Mouse (Mus musculus) heart, adult 10 weeks (tissue): ENCODE results near the gene Urod. TPM values are rescaled to one million over a fixed set of nuclear protein-coding genes. Genes with fewer than 3 reads are reported as not detected.

Experiments used
- polyA plus RNA-seq: library from polyadenylated mRNA; stranded (reverse); fragments of 350-450 nt; fragmentation: Illumina TruSeq; extraction: RNeasy Lipid Tissue Mini Kit (QIAGEN cat#74804); gene quantifications from one replicate; pipeline ENCODE4 v1.2.3, GENCODE M21; 2014; ENCODE audit warnings: low read depth, low replicate concordance

Gene Urod
- polyA plus RNA-seq, result 104 TPM

DNA sequence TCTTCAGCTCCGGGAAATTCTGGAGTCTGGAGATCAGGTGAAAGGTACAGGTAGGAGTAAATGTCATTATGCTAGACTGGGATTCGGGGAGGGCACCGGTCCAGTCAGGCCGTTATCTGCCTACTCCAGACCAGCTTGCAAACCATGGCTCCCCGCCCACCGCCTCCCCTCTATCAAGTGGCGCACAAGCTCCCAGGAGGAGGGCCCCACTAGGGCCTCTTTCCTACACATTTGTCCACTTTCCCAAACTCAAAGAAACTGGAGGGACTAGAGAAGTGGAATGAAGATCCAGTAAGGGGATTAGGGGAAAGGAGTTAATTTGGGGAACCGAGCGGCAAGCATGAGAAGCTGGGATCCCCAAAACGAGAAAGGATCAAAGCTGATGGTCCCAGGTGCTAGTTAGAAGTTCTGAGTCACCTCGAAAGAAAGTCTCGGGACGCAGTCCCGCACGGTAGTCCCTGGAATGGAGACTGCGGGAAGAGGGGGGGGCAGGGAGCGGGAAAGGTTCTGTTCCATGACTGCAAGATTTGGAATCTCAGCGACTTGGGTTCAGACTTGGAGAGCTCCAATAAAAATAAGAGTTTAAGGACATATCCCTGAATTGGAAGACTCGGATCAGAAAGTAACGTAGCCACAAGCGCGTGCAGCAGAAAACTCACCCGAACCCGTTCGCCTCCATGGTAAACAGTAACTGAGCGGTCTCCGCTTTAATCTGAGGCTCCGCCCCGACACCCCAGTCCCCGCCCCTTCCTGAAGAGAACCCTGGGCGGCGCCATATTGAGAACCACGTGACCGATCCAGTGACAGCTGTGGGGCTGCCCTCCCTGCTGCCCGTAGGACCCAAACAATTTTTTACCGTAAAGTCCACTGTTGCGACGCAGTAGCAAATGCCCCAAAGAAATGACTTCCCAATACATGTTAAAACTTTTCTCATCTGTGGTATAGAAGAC, at the start of gene Urod:
Gene Urod (minus strand): TSS at position 742 of the 950 bp plus-strand sequence.

DNA sequence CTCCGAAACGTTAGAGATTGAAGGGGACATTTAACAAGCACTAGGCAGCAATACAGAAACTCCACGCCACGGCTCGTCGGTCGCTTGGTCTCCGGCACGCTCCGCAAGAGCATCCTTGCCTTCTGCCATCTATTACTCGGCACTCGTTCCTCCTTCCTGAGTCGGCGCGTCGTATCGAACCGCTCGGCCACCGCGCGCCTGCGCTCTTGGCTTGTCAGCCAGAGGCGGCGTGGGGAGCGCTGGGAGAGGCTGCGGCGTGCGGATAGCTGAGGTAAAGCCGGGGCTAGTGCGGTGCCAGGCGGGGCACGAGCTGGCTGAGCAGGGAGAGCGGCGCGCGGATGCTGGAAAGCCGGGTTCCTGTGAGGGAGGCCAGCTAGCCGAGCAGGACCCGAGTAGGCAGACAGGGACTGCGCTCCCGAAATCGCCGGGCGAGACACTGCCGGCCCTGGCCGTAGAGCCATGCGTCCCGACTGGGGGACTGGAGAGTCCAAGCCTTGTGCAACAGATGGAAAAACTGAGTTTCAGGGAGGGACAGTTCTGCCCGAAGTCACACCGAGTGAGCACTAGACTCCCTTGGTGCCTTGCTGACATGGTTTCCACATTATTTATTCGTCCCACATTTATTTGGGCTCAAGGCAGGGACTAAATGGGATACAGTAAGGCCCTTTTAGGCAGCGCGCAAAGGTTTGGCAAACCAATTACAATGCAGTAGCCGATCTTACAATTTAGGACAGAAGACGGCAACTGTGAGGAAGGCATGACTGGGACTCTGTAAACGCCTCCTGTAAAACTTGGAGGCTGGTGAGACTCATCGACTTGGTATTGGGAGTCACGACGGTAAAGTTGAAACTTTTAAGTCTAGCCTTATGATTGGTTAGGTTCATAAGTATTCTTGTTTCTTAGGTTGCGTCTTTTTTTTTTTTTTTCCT, 25.3 kb upstream of the Urod start, which contains the start of gene Eif2b3:
Gene Eif2b3 (plus strand): TSS at position 197 of the 929 bp plus-strand sequence.

DNA sequence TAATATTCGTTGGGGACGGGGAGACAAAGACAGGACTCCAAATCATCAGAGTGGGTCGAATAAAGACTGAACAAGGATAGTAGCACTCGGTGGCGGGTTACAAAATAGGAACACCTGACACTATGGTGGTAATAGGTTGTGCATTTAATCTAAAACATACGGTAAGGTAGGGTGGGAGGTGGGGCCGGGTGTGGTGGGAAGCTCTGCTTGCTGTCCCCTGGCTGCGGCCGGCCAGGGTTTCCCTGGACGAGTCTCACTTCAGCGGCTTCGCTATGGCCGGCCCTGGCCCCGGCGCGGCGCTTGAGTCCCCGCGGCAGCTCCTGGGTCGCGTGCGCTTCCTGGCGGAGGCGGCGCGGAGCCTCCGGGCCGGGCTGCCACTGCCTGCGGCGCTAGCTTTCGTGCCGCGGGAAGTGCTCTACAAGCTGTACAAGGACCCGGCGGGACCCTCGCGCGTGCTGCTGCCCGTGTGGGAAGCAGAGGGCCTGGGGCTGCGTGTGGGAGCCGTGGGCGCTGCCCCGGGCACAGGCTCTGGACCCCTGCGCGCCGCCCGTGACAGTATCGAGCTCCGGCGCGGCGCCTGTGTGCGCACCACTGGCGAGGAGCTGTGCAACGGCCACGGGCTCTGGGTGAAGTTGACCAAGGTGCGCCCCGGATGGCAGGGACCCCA, 1.1 kb upstream of the Urod start, which contains the start of gene Hectd3:
Gene Hectd3 (plus strand): TSS at position 187 of the 667 bp plus-strand sequence.

Other genes starting within 250 kb of the Urod start
- gene Toe1, start 186.8 kb downstream of the Urod start, polyA plus RNA-seq, result 11.1 TPM
- gene Mutyh, start 186.7 kb downstream of the Urod start, polyA plus RNA-seq, result 2.5 TPM
- gene Hpdl, start 172.7 kb downstream of the Urod start, polyA plus RNA-seq, result 3.7 TPM
- 0.94 TPM for gene Zswim5, start 117.0 kb downstream of the Urod start, polyA plus RNA-seq
- gene Hectd3, start 904 bp upstream of the Urod start, polyA plus RNA-seq, result 15.6 TPM
- gene Eif2b3, start 25.0 kb upstream of the Urod start, polyA plus RNA-seq, result 16.5 TPM
- 1.7 TPM for gene Ptch2, start 101.7 kb upstream of the Urod start, polyA plus RNA-seq
- 3.5 TPM for gene Btbd19, start 131.3 kb upstream of the Urod start, polyA plus RNA-seq
- not detected for gene Tctex1d4, start 132.4 kb upstream of the Urod start, polyA plus RNA-seq
- 1.8 TPM for gene Plk3, start 139.6 kb upstream of the Urod start, polyA plus RNA-seq
- gene Rps8, start 161.8 kb upstream of the Urod start, polyA plus RNA-seq, result 601 TPM
- not detected for gene Kif2c, start 188.2 kb upstream of the Urod start, polyA plus RNA-seq